Mouse (Mus musculus) C2C12 (cell line): ENCODE data around the gene Slc22a5.

Source experiments
- CTCF ChIP-seq: IDR thresholded peaks from one replicate; pipeline ENCODE4 v1.5.1; 2011; ENCODE audit not compliant: control insufficient read depth, insufficient read depth, insufficient read length
- MAX ChIP-seq: IDR thresholded peaks from one replicate; pipeline ENCODE4 v1.6.1; 2011; ENCODE audit warnings: mild to moderate bottlenecking, control low read depth
- USF1 ChIP-seq: IDR thresholded peaks from one replicate; pipeline ENCODE4 v1.6.1; 2011; ENCODE audit warnings: low read depth, mild to moderate bottlenecking, control low read depth, moderate library complexity

- TF ChIP-seq CTCF (no peak), USF1 (no peak), MAX (no peak)
These were observed 9.5 kb upstream of the Slc22a5 start for GRCm38 (mm10) chr11:53900991-53901390.
